Mouse (Mus musculus): ENCODE results near the gene Kctd5.

DNA sequence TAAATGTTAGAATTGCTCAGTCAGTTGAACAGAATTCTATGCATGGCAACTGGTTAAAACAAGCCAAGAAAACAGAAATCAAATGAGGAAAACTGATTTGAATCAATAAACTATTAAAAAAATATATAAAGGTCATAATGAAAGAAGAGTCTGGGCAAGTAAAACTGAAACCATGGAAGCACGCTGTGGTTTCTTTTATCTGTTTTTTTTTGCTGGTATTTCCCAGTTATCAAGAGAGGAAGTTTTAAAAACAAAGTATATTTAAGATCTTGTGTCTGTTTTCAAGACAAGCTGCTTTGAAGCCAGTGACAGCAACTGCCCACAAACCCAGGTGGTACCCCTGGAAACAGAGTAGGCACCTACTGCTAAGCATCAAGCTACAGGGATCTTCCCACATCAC is 17.3 kb upstream of the Kctd5 start:
- TF ChIP-seq POLR2A (IDR thresholded peaks at IDR 0.05; ENCODE audit: extremely low read depth, insufficient read depth, low read length) (no peak), CTCF (IDR thresholded peaks at IDR 0.05; ENCODE audit: low read depth, low read length) (no peak)
